Mouse (Mus musculus) cerebellum, adult 18-20 months (tissue): ENCODE data around the gene Zpld1.

Experiments
- DNase-seq, 2 experiments: peaks; one replicate each; pipeline ENCODE4 v3.0.0; 2021

The Zpld1 gene

DNA sequence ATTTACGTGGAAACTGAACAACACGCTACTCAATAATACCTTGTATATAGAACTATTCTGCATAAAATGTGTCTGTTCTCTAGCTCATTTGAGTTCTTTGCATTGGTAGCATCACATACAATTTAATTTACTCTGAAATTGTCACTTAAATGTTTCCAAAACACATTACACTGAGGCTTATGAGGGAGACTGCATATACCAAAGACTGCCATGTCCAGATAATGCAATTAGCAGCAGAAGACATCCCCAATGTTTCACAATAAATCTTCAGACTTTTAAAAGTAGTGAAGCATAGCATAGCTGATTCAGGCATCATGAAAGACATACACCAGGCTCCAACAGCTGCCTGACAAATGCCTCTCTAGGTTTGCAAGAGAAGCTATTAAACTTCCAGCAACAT lies at the start of gene Zpld1:
TSS of gene Zpld1 (minus strand) at position 101 of the 400 bp plus-strand sequence.
- DNase-seq: no peak

DNA sequence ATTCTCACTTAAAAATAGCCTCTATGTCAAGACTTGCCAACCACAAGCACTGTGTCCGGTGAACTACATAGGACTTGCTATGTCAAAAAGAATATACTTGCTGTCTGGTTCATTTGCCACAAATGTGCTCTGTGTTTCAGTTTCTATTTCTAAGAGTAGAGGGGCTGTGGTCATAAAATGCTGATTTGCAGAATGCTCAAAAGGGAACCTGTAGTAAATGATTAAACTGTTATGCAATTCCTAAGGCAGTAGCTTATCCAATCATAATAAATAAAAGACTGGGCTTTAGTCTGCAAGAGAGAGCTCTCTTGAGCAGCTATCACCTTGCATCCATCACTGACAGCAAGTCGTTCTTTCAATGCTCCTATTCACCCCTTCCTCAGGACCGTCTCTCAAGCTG lies 47.9 kb upstream of the Zpld1 start:
- no peak for DNase-seq

DNA sequence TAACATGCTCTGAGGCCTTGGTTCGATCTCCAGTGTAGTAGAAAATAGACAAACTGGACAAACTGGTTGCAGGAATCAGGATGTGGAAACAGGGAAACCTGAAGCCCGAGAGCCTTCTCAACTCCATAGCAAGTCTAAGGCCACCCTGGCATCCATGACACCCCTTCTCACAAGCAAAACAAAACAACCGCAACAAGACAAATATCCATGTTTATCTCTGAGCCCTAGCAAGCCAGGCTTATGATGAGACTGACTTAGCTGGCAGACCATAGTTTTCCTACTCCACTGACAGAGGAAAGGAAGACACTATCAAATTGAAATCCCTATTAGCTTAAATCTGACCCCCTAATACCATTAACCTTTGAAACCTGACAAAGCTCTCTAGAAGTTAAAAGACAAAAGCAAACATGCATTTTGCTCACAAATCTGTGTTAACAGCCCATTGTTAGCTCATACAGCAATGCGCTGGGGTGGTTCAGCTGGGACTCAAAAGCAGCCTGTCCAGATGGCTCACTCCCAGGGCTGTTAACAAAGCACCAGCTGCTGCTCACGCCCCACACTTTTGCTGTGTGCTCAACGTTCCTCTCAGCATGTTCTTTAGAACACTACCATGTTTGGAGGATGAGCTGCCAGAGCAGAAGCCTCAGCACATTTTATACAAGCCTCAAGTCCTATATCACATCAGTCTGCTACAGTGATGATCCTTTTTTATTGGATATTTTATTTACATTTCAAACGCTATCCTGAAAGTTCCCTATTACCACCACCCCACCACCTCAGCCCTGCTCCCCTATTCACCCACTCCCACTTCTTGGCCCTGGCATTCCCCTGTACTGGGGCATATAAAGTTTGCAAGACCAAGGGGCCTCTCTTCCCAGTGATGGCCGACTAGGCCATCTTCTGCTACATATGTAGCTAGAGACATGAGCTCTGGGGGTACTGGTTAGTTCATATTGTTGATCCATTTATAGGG lies 24.0 kb upstream of the Zpld1 start:
- DNase-seq: no peak

DNA sequence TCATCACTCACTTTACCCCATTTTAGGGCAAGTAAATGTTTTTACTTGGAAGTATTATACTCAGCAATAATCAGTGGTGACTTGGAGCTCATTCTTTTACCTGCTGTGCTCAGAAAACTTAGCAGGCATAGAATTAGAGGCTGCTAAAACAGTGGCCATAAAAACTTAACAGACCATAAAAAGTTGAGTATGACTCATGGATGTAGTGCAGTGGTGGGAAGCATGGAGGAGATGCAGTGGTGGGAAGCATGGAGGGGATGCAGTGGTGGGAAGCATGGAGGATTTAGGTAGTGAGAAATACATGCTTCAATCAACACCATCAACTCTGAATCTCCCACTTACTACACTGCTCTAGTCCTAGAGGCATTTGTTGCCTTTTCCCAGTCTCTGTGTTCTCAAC lies 19.2 kb upstream of the Zpld1 start:
- no peak for DNase-seq

DNA sequence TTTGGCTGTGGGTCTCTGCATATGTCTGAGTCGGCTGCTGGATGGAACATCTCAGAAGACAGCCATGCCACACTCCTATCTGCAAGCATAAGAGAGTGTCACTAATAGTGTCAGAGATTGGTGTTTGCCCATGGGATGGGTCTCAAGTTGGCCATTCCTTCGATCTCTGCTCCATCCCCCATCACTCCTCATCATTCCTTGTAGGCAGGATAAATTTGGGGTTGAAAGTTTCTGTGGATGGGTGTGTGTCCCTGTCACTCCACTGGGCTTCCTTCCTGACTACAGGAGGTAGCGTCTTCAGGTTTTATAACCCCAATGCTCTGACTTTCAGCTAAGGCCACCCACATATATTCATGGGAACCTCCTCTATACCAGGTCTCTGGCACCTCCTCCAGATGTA lies 14.3 kb upstream of the Zpld1 start:
- DNase-seq: no peak

DNA sequence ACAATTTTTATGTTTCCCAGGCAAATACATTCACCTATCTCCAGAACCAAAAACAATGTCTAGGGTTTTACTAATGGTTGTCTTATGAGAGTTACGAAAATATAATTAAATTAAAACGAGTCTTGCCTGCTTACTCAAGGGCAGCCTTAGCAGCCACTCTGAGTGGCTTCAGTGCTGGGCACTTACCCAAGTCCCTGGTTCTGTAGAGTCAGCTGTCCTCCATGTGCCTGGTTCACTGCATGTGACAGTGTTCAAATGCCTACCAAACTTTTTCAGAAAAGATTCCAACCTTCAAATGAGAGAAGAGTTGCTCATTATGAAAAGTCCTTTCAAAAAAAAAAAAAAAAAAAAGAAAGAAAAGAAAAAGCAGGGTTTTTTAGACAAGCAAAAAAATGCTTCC lies 15.1 kb downstream of the Zpld1 start:
- no peak for DNase-seq

DNA sequence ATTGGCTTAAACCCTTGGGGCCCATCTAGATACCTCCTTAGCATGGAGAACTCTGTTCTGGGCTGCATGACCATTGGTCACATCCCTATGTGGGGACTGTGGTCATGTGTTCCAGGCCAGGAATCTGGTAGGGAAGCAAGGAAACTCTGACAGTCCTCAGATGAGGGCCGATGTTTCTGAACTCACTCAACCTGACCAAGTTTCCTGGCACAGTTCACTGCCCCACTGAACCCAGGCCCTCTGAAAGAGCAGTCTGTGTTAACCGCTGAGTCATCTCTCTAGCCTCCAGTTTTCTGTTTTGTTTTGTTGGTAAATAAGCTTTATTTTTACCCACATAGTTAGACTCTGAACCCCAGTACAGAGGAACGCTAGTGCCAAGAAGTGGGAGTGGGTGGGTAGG lies 20.3 kb downstream of the Zpld1 start:
- no peak for DNase-seq

DNA sequence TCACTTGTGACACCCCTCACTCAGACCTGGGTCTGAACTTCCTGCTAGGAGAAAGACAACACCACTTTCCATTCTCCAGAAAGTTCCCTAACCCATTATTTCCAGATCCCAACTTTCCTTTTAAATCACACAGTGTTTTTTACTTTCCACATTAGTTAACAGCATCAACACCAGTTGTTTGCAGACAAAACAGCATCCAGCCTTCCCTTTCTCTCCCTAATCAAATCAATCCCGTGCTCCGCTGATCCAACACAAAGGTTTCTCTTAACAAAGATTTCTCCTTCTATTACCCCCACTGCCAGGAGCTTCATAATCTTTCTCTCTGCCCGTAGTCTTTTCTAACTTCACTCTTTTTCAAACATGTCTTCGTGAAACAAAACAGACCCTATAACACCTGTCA lies 32.5 kb downstream of the Zpld1 start:
- DNase-seq: no peak

DNA sequence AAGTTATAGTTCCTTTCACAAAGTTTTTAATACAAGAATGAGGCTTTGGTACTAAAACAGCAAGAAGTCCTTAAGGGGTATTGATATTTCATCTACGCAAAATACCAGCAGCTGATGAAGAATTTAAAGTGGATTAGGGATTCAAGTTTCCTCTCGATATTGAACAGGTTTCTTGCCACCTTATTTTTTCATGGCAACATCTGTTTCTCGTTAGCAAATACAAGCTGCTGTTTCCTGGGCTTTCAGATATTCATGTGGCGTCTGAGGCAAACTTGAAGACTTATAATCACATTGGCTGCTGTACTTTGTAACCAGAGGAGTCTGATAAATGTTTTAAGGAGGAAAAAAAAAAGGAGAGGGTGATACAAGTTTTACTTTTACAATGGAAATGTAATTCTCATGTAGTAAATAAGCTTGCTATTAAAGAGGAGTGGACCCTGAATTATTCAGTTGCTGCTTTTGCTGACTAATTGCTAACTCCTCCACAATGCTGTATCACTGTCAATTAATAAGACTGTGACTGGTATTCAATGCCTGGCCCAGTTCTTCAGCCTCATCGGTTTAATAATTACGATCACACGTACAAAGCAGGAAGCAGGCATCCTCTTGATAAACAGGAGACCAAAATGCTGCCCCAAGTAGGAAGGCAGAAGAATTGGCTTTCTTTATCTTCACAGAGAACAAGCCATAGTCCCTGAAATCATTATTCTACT lies 36.8 kb downstream of the Zpld1 start:
- DNase-seq: no peak

DNA sequence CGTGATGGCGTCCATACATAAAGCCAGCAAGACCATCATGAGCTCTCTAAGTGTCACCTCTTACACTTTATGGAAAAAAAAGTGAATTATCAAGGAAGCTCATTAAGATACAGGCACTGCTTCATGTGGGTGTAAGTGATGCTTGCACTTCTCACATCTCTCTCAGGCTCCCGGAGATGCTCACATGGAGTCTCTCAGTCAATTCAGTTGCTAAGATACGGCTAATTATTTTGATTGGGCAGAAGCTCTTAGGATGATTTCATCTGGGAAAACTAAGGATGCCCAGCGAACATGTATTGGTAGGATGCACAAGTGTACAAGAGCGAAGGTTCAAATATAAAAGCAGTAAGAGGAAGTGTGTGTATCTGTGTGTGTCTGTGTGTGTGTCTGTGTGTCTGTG lies 38.1 kb downstream of the Zpld1 start:
- DNase-seq: no peak

DNA sequence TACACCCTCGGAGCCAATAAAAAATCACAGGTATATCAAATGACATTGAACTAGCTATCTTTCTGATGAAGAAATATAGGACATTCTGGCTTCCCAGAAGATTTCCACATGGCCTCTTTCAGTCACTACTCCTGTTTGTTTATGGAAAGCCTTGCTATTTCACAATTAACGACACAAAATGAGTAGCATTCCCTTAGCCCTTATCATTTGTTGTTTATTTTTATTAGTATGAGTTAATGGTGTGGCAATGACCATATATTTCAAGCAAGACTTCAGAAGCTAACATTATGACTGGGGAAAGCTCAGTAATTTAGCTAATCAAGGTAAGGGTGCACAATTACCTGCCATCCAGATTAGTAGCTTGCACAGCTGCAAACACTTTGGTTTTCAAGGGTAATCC lies 56.8 kb downstream of the Zpld1 start:
- DNase-seq: no peak

DNA sequence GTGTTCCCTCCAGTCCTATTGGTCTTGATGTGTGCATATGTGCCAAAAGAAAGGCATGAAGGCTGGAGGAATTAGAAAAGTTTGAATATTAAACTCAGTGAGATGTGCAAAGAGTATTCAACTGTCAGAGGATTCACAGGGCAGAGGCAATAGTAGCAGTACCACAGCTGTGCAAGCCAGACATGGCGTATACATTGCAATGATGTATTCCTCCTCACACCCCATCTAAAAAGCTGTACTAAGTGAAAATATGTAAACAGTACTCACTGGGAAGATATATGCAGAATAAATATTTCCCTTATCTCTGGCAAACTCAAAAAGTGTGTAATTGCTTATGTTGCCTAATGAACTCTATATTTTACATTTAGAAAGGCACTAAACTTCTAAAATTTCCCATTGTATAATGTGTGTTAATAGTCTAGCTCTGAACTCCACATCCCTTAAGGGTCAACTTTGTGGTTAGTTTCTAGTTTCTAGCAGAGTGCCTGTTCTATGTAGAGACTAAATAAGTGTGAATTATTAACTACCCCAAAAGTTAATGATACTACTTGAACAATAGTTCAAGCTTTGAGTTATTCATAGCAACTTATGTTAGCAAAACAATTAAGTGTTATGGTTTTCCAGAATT lies 68.7 kb downstream of the Zpld1 start:
- no peak for DNase-seq

DNA sequence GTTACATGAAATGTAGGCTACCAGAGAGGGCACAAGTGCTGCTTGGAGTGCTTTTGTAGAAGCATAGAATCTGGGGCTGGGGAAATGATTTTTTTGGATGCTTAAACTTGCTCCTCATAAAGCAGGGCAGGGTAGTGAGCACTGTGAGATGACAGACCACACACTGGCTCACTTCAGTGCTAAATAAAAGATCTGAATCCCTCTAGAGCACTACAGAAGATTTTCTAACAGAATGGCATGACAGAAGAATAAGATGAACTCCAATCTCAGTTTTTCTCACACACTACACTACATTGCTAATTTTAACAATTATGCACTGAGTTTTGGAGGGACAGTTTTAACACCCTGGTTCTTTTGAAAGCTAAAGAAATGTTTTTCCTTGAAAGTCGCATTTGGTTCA lies 93.8 kb downstream of the Zpld1 start:
- no peak for DNase-seq

DNA sequence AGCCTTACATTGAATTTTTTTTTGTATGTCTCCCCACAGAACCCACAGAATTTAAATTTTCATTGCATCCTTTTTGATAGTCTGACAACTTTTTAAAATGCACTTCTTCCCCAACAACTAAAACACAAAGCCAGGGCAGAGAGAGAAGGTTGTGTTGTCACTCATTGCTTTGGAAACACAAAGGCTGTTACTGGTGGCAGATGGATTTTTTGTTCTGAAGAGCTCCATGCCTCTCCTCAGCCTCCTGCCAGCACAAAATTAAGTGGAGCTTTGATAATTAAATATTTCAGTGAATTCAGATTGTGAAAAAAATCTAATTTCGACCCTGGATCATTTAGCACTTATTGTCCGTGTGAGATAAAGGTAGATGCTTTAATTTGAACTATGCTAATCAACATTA lies 107.4 kb downstream of the Zpld1 start:
- no peak for DNase-seq

DNA sequence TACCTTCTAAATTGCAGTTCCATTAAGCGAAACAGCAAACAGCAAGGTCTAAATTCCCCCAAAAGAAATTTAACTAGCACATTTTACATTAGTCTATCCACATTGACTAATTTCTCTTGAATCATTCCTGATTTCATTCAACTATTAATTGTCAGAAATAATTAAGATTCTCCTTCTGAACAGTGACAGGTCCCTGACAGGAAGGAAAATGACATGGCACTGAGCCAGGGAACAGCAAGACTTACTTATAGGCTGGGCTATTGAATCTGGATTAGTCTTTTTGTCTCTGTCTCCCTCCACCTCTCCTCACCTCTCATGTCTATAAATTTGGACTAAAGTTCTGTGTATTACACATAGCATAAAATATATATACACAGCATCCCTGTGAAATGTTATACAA lies 112.4 kb downstream of the Zpld1 start:
- DNase-seq: no peak
